Mouse (Mus musculus) ES-Bruce4 (cell line): ENCODE results near the gene Mxra8. TPM values are rescaled to one million over a fixed set of nuclear protein-coding genes. Genes with fewer than 3 reads are reported as not detected.

Experiments used
- H3K27ac ChIP-seq: 2 replicates; pipeline ENCODE4 v1.5.1; 2012; ENCODE audit warnings: low read length, inconsistent platforms; ENCODE audit not compliant: insufficient read depth
- H3K27me3 ChIP-seq: 2 replicates; pipeline ENCODE4 v1.6.1; 2012; ENCODE audit warnings: mild to moderate bottlenecking, low read length, inconsistent platforms; ENCODE audit not compliant: control insufficient read depth, poor library complexity, insufficient read depth, severe bottlenecking
- H3K36me3 ChIP-seq: 2 replicates; pipeline ENCODE4 v1.6.1; 2012; ENCODE audit warnings: inconsistent platforms, mild to moderate bottlenecking, low read length, moderate library complexity; ENCODE audit not compliant: control insufficient read depth, poor library complexity, insufficient read depth, severe bottlenecking
- H3K4me1 ChIP-seq: one replicate; pipeline ENCODE4 v1.8.1; 2011; ENCODE audit warnings: low read length; ENCODE audit not compliant: control insufficient read depth, insufficient read depth
- H3K4me3 ChIP-seq: 2 replicates; pipeline ENCODE4 v1.5.1; 2011; ENCODE audit warnings: low read depth, mild to moderate bottlenecking, low read length
- H3K9ac ChIP-seq: 2 replicates; pipeline ENCODE4 v1.6.1; 2012; ENCODE audit warnings: low read depth, mild to moderate bottlenecking, inconsistent platforms; ENCODE audit not compliant: poor library complexity, severe bottlenecking
- H3K9me3 ChIP-seq: replicated peaks from 2 replicates; pipeline ENCODE4 v1.6.1; 2012; ENCODE audit warnings: mild to moderate bottlenecking, low read length, inconsistent platforms; ENCODE audit not compliant: control insufficient read depth, poor library complexity, insufficient read depth, severe bottlenecking
- CTCF ChIP-seq: IDR thresholded peaks from one replicate; pipeline ENCODE4 v1.8.1; 2011; ENCODE audit warnings: low read depth, low read length
- EP300 ChIP-seq: IDR thresholded peaks from 2 replicates; pipeline ENCODE4 v1.6.1; 2011; ENCODE audit warnings: low read depth, low read length; ENCODE audit not compliant: insufficient read depth
- POLR2A ChIP-seq: IDR thresholded peaks from one replicate; pipeline ENCODE4 v1.8.1; 2011; ENCODE audit warnings: low read length; ENCODE audit not compliant: insufficient read depth
- polyA plus RNA-seq: library from polyadenylated mRNA; stranded (reverse); fragments of >200 nt; gene quantifications from 2 replicates; pipeline ENCODE4 v1.2.4, GENCODE M21; 2011; ENCODE audit warnings: low read depth; ENCODE audit not compliant: missing spikeins, insufficient read depth, insufficient read length

Gene Mxra8
- polyA plus RNA-seq, 1 experiment: 21.1 TPM

DNA sequence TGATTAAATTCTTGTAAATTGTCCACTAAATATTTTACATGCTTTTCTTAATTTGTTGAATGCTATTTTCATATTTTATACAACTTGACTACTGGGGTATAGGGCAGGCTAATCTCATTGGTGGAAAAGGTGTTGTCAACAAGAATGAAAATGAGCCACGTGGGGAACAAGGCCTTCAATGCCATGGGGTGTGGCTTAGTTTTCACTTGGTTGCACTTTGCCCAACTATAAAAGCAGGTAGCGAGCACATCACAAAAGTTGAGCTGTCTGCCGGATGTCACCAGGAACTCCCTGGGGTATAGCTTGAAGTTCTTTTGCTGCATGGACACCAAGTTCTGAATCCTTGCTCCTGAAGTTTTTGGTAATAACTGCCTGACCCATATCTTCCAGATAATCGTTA, 21.9 kb upstream of the Mxra8 start:
- Histone ChIP-seq H3K27me3 (no peaks in the 10 kb centered on the region), H3K27ac (no peak overlapping the region), H3K4me3 (no peak overlapping the region), H3K9me3 (no peaks in the 10 kb centered on the region), H3K36me3 (peaks cover 83% of the 10 kb centered on the region), H3K4me1 (no peaks in the 10 kb centered on the region), H3K9ac (no peak overlapping the region)
- TF ChIP-seq EP300 (no peak), CTCF (no peak), POLR2A (no peak)

DNA sequence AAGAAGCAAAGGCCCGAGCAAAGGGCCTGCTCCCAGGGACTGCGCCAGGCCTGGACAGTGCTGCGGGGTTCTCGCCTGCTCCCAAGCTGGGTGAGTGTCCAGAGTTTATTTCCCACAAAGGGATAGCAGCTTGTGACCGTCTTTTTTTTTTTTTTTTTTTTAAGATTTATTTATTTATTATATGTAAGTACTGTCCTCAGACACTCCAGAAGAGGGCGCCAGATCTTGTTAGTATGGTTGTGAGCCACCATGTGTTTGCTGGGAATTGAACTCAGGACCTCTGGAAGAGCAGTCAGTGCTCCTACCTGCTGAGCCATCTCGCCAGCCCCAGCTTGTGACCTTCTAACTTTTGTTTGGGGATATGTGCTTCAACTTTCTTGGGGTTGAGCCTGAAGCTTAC, 18.5 kb upstream of the Mxra8 start:
- Histone ChIP-seq H3K36me3 (peaks cover 90% of the 10 kb centered on the region), H3K4me1 (no peaks in the 10 kb centered on the region), H3K9me3 (no peaks in the 10 kb centered on the region), H3K27me3 (no peaks in the 10 kb centered on the region), H3K9ac (no peak overlapping the region), H3K27ac (no peak overlapping the region), H3K4me3 (no peak overlapping the region)
- TF ChIP-seq CTCF: peak; percentile 1
- no peak for TF ChIP-seq EP300
- TF ChIP-seq POLR2A: no peak

DNA sequence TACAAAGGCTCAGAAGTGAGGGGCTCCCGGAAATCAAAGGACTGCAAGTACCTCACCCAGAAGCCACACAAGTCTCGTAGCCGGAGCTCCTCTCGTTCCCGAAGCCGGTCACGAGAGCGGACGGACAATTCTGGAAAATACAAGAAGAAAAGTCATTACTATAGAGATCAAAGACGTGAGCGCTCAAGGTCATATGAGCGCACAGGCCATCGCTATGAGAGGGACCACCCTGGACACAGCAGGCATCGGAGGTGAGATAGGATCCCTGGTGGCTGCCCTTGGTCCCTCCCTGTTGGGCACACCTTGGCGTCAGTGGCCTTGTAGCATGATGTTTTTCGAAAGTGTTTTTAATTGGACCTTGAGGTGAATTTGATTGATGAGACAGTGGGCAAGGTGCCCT, 16.0 kb upstream of the Mxra8 start:
- Histone ChIP-seq H3K9me3 (no peaks in the 10 kb centered on the region), H3K27ac (no peak overlapping the region)

DNA sequence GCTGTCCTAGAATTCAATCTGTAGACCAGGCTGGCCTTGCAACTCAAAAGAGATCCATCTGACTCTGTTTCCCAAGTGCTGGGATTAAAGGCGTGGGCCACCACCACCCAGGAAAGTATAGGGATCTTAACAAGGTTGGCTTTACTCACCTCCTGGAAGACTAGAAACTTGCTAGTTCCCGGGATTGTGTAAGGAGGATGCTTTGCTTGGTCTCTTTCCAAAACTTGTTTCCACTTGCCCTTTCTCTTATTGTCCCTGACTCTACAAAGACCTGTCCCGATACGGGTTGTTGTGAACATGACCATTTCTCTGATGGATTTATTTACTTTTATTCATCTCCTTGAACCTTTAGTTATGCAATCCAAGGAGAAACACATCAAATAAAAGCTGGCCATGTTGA, 9.6 kb upstream of the Mxra8 start:
- H3K27me3 ChIP-seq: no peaks in the 10 kb centered on the region
- TF ChIP-seq POLR2A (no peak), EP300 (no peak), CTCF (no peak)
- H3K4me3 ChIP-seq: no peak overlapping the region
- peaks cover 2% of the 10 kb centered on the region for H3K4me1 ChIP-seq
- peak overlapping the region; percentile 47 for H3K27ac ChIP-seq
- peaks cover 12% of the 10 kb centered on the region for H3K36me3 ChIP-seq
- no peak overlapping the region for H3K9ac ChIP-seq
- H3K9me3 ChIP-seq: no peaks in the 10 kb centered on the region

More for the DNA sequence above, 16.0 kb upstream of the Mxra8 start:
- H3K4me1 ChIP-seq: no peaks in the 10 kb centered on the region
- H3K36me3 ChIP-seq: peaks cover 70% of the 10 kb centered on the region
- no peaks in the 10 kb centered on the region for H3K27me3 ChIP-seq
- no peak overlapping the region for H3K9ac ChIP-seq
- no peak overlapping the region for H3K4me3 ChIP-seq
- TF ChIP-seq EP300 (no peak), POLR2A (no peak), CTCF (no peak)

DNA sequence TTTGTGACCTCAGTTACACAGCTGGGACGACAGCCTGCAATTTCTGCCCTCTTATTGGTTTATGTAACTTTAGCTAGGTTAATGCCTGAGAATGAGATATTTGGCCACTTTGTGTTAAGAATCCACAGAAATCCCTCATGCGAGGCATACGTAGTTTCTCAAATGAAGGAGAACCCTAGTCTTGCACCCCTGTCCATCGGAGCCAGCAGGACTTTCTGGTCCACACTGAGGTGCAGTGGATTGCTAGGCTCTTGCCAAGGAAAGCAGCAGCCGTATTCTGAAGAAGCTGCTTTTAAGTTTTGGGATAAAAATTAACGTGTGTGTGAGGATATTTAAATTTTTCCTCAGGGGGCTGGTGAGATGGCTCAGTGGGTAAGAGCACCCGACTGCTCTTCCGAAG, 8.9 kb upstream of the Mxra8 start:
- no peak for TF ChIP-seq CTCF
- no peak for TF ChIP-seq EP300
- TF ChIP-seq POLR2A: no peak
- Histone ChIP-seq H3K4me1 (peaks cover 2% of the 10 kb centered on the region), H3K9me3 (no peaks in the 10 kb centered on the region), H3K27ac (peak overlapping the region; percentile 43; the same call in 1 of the 2 replicates), H3K36me3 (peaks cover 5% of the 10 kb centered on the region; the same call in 1 of the 2 replicates), H3K9ac (no peak overlapping the region), H3K4me3 (peak overlapping the region; percentile 48), H3K27me3 (no peaks in the 10 kb centered on the region)

DNA sequence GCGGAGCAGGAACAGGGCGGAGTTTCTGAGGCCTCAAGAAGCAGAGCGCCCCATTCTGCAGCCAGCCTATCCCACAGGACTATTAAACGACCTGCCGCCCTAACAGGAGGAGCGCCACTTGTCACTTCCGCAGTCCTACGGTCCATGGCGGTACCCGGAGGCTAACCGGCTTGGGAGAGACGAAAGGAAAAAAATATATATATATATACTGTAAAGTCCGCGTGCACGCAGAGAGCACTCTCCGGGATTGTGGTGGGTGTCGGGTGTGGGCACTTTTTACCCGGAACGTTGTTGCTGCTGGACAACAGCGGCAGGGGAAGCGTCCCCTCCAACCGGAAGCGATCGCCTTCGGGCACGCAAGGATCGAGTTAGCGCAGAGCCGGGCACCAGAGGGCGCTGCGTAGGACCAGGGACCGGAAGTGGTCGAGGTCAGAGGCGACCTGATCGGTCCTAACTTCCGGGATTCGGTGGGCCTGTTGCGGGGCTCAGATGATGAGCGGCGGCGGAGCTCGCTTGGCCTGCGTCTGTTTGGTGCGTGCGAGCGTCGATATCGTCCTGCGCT, 8.2 kb upstream of the Mxra8 start, which contains the start of gene Aurkaip1:
Gene Aurkaip1, plus strand, starts transcription at position 68 of the 562 bp plus-strand sequence.
- H3K4me1 ChIP-seq: peaks cover 2% of the 10 kb centered on the region
- H3K9me3 ChIP-seq: no peaks in the 10 kb centered on the region
- peak within 1 kb of the TSS; percentile 88 for H3K4me3 ChIP-seq
- peaks cover 4% of the 10 kb centered on the region; the same call in 1 of the 2 replicates for H3K36me3 ChIP-seq
- peak; percentile 93 for TF ChIP-seq CTCF
- no peak; the same call in 1 of the 2 replicates for TF ChIP-seq EP300
- TF ChIP-seq POLR2A: peak; percentile 83
- H3K27me3 ChIP-seq: no peaks in the 10 kb centered on the region
- H3K27ac ChIP-seq: peak within 1 kb of the TSS; percentile 47
- H3K9ac ChIP-seq: peak within 1 kb of the TSS; percentile 74
